8 mouse cellular contexts compared by ENCODE assay signal in genomic region chr1:37996877-37997484, GRCm38 (mm10). TPM values are rescaled to one million over a fixed set of nuclear protein-coding genes. Genes with fewer than 3 reads are reported as not detected.
DNase-seq lines count a peak whose midpoint lies in the region; ATAC-seq and TF ChIP-seq lines count a peak whose summit lies in the region.

No protein-coding gene starts in this region.

- H3K9ac ChIP-seq in ES-Bruce4 (ENCODE audit: low read depth, poor library complexity, severe bottlenecking): peak overlapping the region; percentile 90
- H3K9ac ChIP-seq in forebrain, embryonic 13.5 days: peak overlapping the region; percentile 95
- H3K9ac ChIP-seq in liver, postnatal 0 days (replicated peaks): peak overlapping the region; percentile 99
- peak overlapping the region; percentile 83 for H3K9ac ChIP-seq in neural tube, embryonic 14.5 days (replicated peaks; ENCODE audit: low read depth, low read length)

- H3K27ac ChIP-seq in ES-Bruce4 (ENCODE audit: insufficient read depth, low read length): peak overlapping the region; percentile 60; the same call in 1 of the 2 replicates
- H3K27ac ChIP-seq in forebrain, embryonic 13.5 days: peak overlapping the region; percentile 93
- peak overlapping the region; percentile 93 for H3K27ac ChIP-seq in liver, postnatal 0 days (ENCODE audit: low read depth)
- H3K27ac ChIP-seq in neural tube, embryonic 14.5 days (ENCODE audit: low read depth, low read length): peak overlapping the region; percentile 96

- ATAC-seq in cerebellum, adult (ENCODE audit: insufficient number of reproducible peaks, low FRiP score, low TSS enrichment): peak; percentile 94
- peak; percentile 97 for ATAC-seq in forebrain, embryonic 13.5 days
- peak; percentile 89 for ATAC-seq in liver, postnatal 0 days
- ATAC-seq in neural tube, embryonic 14.5 days (ENCODE audit: low read depth): peak; percentile 97

- H3K27me3 ChIP-seq in ES-Bruce4 (ENCODE audit: control insufficient read depth, insufficient read depth, low read length, poor library complexity, severe bottlenecking): no peaks in the 10 kb centered on the region
- H3K27me3 ChIP-seq in forebrain, embryonic 13.5 days: no peaks in the 10 kb centered on the region
- H3K27me3 ChIP-seq in liver, postnatal 0 days (ENCODE audit: insufficient read depth, low read length): no peaks in the 10 kb centered on the region
- H3K27me3 ChIP-seq in neural tube, embryonic 14.5 days (ENCODE audit: control insufficient read depth, insufficient read depth, low read length): no peaks in the 10 kb centered on the region

- H3K4me2 ChIP-seq in forebrain, embryonic 13.5 days: peak overlapping the region; percentile 81
- H3K4me2 ChIP-seq in liver, postnatal 0 days (ENCODE audit: low read depth, low read length): peak overlapping the region; percentile 88
- peak overlapping the region; percentile 91 for H3K4me2 ChIP-seq in neural tube, embryonic 14.5 days (ENCODE audit: low read depth, low read length)

- TF ChIP-seq CTCF in ES-Bruce4 (IDR thresholded peaks at IDR 0.05; ENCODE audit: low read depth, low read length): no peak
- no peak for TF ChIP-seq CTCF in liver, postnatal 0 days (IDR thresholded peaks at IDR 0.05; ENCODE audit: low read depth)

- no peaks in the 10 kb centered on the region for H3K9me3 ChIP-seq in ES-Bruce4 (replicated peaks; ENCODE audit: control insufficient read depth, insufficient read depth, low read length, poor library complexity, severe bottlenecking)
- H3K9me3 ChIP-seq in forebrain, embryonic 13.5 days (replicated peaks): no peaks in the 10 kb centered on the region
- no peaks in the 10 kb centered on the region for H3K9me3 ChIP-seq in liver, postnatal 0 days (ENCODE audit: low read length)
- H3K9me3 ChIP-seq in neural tube, embryonic 14.5 days (ENCODE audit: control insufficient read depth, low read length): no peaks in the 10 kb centered on the region

- H3K36me3 ChIP-seq in ES-Bruce4 (ENCODE audit: control insufficient read depth, insufficient read depth, low read length, poor library complexity, severe bottlenecking): peaks cover 30% of the 10 kb centered on the region
- H3K36me3 ChIP-seq in forebrain, embryonic 13.5 days (ENCODE audit: poor library complexity, severe bottlenecking): peaks cover 36% of the 10 kb centered on the region
- peaks cover 33% of the 10 kb centered on the region for H3K36me3 ChIP-seq in liver, postnatal 0 days (replicated peaks; ENCODE audit: insufficient read depth, low read length)
- H3K36me3 ChIP-seq in neural tube, embryonic 14.5 days (ENCODE audit: control insufficient read depth, insufficient read depth, low read length): peaks cover 27% of the 10 kb centered on the region

- WGBS in forebrain, embryonic 13.5 days: under 1% methylated on average over 42 of the region's 42 CpGs
- under 1% methylated on average over 42 of the region's 42 CpGs for WGBS in large intestine, adult 2 months
- WGBS in liver, postnatal 0 days (ENCODE audit: insufficient replicate concordance): under 1% methylated on average over 42 of the region's 42 CpGs
- under 1% methylated on average over 42 of the region's 42 CpGs for WGBS in neural tube, embryonic 14.5 days

- TF ChIP-seq POLR2A in ES-Bruce4 (IDR thresholded peaks at IDR 0.05; ENCODE audit: insufficient read depth, low read length): peak; percentile 34

- H3K4me3 ChIP-seq in ES-Bruce4 (ENCODE audit: low read depth, low read length): peak overlapping the region; percentile 77
- H3K4me3 ChIP-seq in forebrain, embryonic 13.5 days: peak overlapping the region; percentile 96
- H3K4me3 ChIP-seq in liver, postnatal 0 days (ENCODE audit: low read depth, low read length): peak overlapping the region; percentile 97
- peak overlapping the region; percentile 85 for H3K4me3 ChIP-seq in neural tube, embryonic 14.5 days (ENCODE audit: low read depth, low read length)

- H3K4me1 ChIP-seq in ES-Bruce4 (ENCODE audit: control insufficient read depth, insufficient read depth, low read length): peaks cover 2% of the 10 kb centered on the region
- H3K4me1 ChIP-seq in forebrain, embryonic 13.5 days: peaks cover 24% of the 10 kb centered on the region
- H3K4me1 ChIP-seq in liver, postnatal 0 days (ENCODE audit: insufficient read depth): peaks cover 18% of the 10 kb centered on the region
- H3K4me1 ChIP-seq in neural tube, embryonic 14.5 days (ENCODE audit: control insufficient read depth, insufficient read depth, low read length): peaks cover 15% of the 10 kb centered on the region

- intact Hi-C loops in heart, postnatal 10 days (cut with DNase I): loop anchor here (5.0 to 10.0 kb wide), 2 partner anchors 105 to 1368 kb away; partner anchors contain the start of genes Mitd1, Mrpl30 and Rpl31

- peak; percentile 99 for DNase-seq in heart, postnatal 10 days
- DNase-seq in large intestine, adult 2 months (ENCODE audit: low read depth, low spot score): peak; percentile 97
- peak; percentile 97 for DNase-seq in liver, postnatal 0 days
- peak; percentile 93 for DNase-seq in testis, postnatal 10 days (ENCODE audit: low spot score)

- 0 out of 2 replicates have a peak, but pooled peaks have one; percentile 3 for TF ChIP-seq EP300 in ES-Bruce4 (IDR thresholded peaks at IDR 0.05; ENCODE audit: insufficient read depth, low read depth, low read length)
- peak; percentile 30 for TF ChIP-seq EP300 in liver, postnatal 0 days (IDR thresholded peaks at IDR 0.05; ENCODE audit: low read depth)

RNA-seq across cellular contexts. Expression of gene Txndc9, which starts 0.7 kb away (rescaled TPM):
- 93.8 and 97.5 TPM in 2 replicates for polyA plus RNA-seq in ES-Bruce4 (2011; ENCODE audit: insufficient read depth, insufficient read length, low read depth, missing spikeins)
- 162 and 167 TPM in 2 replicates for polyA plus RNA-seq in forebrain, embryonic 13.5 days (2015; fragmentation: Nextera tagmentation; extraction: Ambion mirVana)
- 10 to 100 TPM; 61.6 to 63.0 TPM for total RNA-seq in heart, postnatal 10 days (2021)
- polyA plus RNA-seq in large intestine, adult 2 months (2012; rRNA removed): 11.3 and 12.0 TPM in 2 replicates
- polyA plus RNA-seq in liver, postnatal 0 days (2015; fragmentation: Nextera tagmentation; extraction: Ambion mirVana): 53.1 and 55.6 TPM in 2 replicates
- polyA plus RNA-seq in neural tube, embryonic 14.5 days (2014; fragmentation: Nextera tagmentation; extraction: Ambion mirVana): 147 and 162 TPM in 2 replicates

RNA-seq across cellular contexts. Expression of gene Eif5b, which starts 0.8 kb away (rescaled TPM):
- 92.7 and 94.6 TPM in 2 replicates for polyA plus RNA-seq in ES-Bruce4 (2011; ENCODE audit: insufficient read depth, insufficient read length, low read depth, missing spikeins)
- polyA plus RNA-seq in forebrain, embryonic 13.5 days (2015; fragmentation: Nextera tagmentation; extraction: Ambion mirVana): 27.7 and 28.9 TPM in 2 replicates
- total RNA-seq in heart, postnatal 10 days (2021): 10 to 100 TPM; 36.3 to 41.0 TPM
- polyA plus RNA-seq in large intestine, adult 2 months (2012; rRNA removed): 6.5 and 6.9 TPM in 2 replicates
- 11.2 and 12.4 TPM in 2 replicates for polyA plus RNA-seq in liver, postnatal 0 days (2015; fragmentation: Nextera tagmentation; extraction: Ambion mirVana)
- 22.8 and 22.9 TPM in 2 replicates for polyA plus RNA-seq in neural tube, embryonic 14.5 days (2014; fragmentation: Nextera tagmentation; extraction: Ambion mirVana)

RNA-seq across cellular contexts. Expression of gene Lyg1, which starts 39.4 kb away (rescaled TPM):
- polyA plus RNA-seq in ES-Bruce4 (2011; ENCODE audit: insufficient read depth, insufficient read length, low read depth, missing spikeins): not detected in 2 replicates
- polyA plus RNA-seq in forebrain, embryonic 13.5 days (2015; fragmentation: Nextera tagmentation; extraction: Ambion mirVana): not detected in 2 replicates
- total RNA-seq in heart, postnatal 10 days (2021): not detected
- polyA plus RNA-seq in large intestine, adult 2 months (2012; rRNA removed): not detected in 2 replicates
- not detected in 2 replicates for polyA plus RNA-seq in liver, postnatal 0 days (2015; fragmentation: Nextera tagmentation; extraction: Ambion mirVana)
- polyA plus RNA-seq in neural tube, embryonic 14.5 days (2014; fragmentation: Nextera tagmentation; extraction: Ambion mirVana): not detected in 2 replicates

Comparison
In these comparisons a context has a peak if more than half of its experiments do, and no peak if none do; other contexts are left out.
1. Peak in every context shown above with its lines: DNase-seq, ATAC-seq, H3K4me3 ChIP-seq and H3K27ac ChIP-seq.